Mouse (Mus musculus) cerebellum, adult 11-12 months (tissue): ENCODE data around the gene Strap.
"Not testable (repeated sequence)": the region's sequence is repeated elsewhere in the genome, so short reads cannot be mapped to it uniquely, and the experiment has no call there.

Experiments
- DNase-seq: peaks from one replicate; pipeline ENCODE4 v3.0.0; 2022

The Strap gene

GRCm38 (mm10) chr6:137734846-137735609 is at the start of gene Strap:
Gene Strap, plus strand, starts transcription at chr6:137735078.
- DNase-seq = peak; percentile 95

- DNase-seq = no peak
Observed at GRCm38 (mm10) chr6:137687667-137688066, 47.2 kb upstream of the Strap start.

GRCm38 (mm10) chr6:137688079-137688478 is 46.8 kb upstream of the Strap start:
- DNase-seq = no peak

- DNase-seq = no peak
Observed at GRCm38 (mm10) chr6:137688506-137689105, 46.3 kb upstream of the Strap start.

- no peak for DNase-seq
Observed at GRCm38 (mm10) chr6:137690550-137691119, 44.2 kb upstream of the Strap start.

- DNase-seq = no peak
Observed at GRCm38 (mm10) chr6:137694310-137694709, 40.6 kb upstream of the Strap start.

- DNase-seq = no peak
Observed at GRCm38 (mm10) chr6:137695046-137695445, 39.8 kb upstream of the Strap start.

GRCm38 (mm10) chr6:137696445-137697204 is 38.3 kb upstream of the Strap start:
- DNase-seq = no peak

GRCm38 (mm10) chr6:137699434-137699833 is 35.4 kb upstream of the Strap start:
- no peak for DNase-seq

- no peak for DNase-seq
Observed at GRCm38 (mm10) chr6:137702186-137702585, 32.7 kb upstream of the Strap start.

GRCm38 (mm10) chr6:137702918-137703317 is 32.0 kb upstream of the Strap start:
- DNase-seq = no peak

- DNase-seq = no peak
Observed at GRCm38 (mm10) chr6:137703431-137703830, 31.4 kb upstream of the Strap start.

GRCm38 (mm10) chr6:137704300-137704939 is 30.5 kb upstream of the Strap start:
- DNase-seq = no peak

- no peak for DNase-seq
Observed at GRCm38 (mm10) chr6:137706209-137706608, 28.7 kb upstream of the Strap start.

- not testable (repeated sequence) for DNase-seq
Observed at GRCm38 (mm10) chr6:137708726-137709405, 26.0 kb upstream of the Strap start.

- DNase-seq = no peak
Observed at GRCm38 (mm10) chr6:137710179-137711037, 24.5 kb upstream of the Strap start.

- no peak for DNase-seq
Observed at GRCm38 (mm10) chr6:137712654-137713309, 22.1 kb upstream of the Strap start.

- no peak for DNase-seq
Observed at GRCm38 (mm10) chr6:137713310-137713664, 21.6 kb upstream of the Strap start.

- DNase-seq = no peak
Observed at GRCm38 (mm10) chr6:137716802-137717201, 18.1 kb upstream of the Strap start.

GRCm38 (mm10) chr6:137722220-137722931 is 12.5 kb upstream of the Strap start:
- DNase-seq = no peak
